Mouse (Mus musculus) forebrain, embryonic 11.5 days (tissue): ENCODE results near the gene Nucb2. TPM values are rescaled to one million over a fixed set of nuclear protein-coding genes. Genes with fewer than 3 reads are reported as not detected.

ENCODE experiments used
- ATAC-seq: fragments of 200-750 bp; cut with Nextera tagmentation; replicated peaks from 2 replicates; pipeline ENCODE4 v1.8.0; 2017; ENCODE audit warnings: moderate TSS enrichment; ENCODE audit not compliant: low FRiP score
- DNase-seq: peaks from one replicate; pipeline ENCODE4 v3.0.0-alpha.2; 2017; ENCODE audit warnings: low spot score
- H3K27ac ChIP-seq: fragments of 300-500 bp; sonication (generic); 2 replicates; pipeline ENCODE4 v1.5.1; 2014; ENCODE audit warnings: low read depth, low read length
- H3K27me3 ChIP-seq: fragments of 300-500 bp; sonication (generic); 2 replicates; pipeline ENCODE4 v1.6.1; 2014; ENCODE audit warnings: mild to moderate bottlenecking, low read length, mixed read lengths; ENCODE audit not compliant: control insufficient read depth, insufficient read depth
- H3K36me3 ChIP-seq: fragments of 300-500 bp; sonication (generic); 2 replicates; pipeline ENCODE4 v1.6.1; 2014; ENCODE audit warnings: mild to moderate bottlenecking, low read length, moderate library complexity, mixed read lengths; ENCODE audit not compliant: control insufficient read depth, insufficient read depth
- H3K4me1 ChIP-seq: fragments of 300-500 bp; sonication (generic); replicated peaks from 2 replicates; pipeline ENCODE4 v1.6.1; 2014; ENCODE audit warnings: low read length, mixed read lengths; ENCODE audit not compliant: control insufficient read depth, insufficient read depth
- H3K4me2 ChIP-seq: fragments of 300-500 bp; sonication (generic); 2 replicates; pipeline ENCODE4 v1.6.1; 2014; ENCODE audit warnings: low read depth, mild to moderate bottlenecking, low read length, moderate library complexity, mixed read lengths; ENCODE audit not compliant: severe bottlenecking
- H3K4me3 ChIP-seq: fragments of 300-500 bp; sonication (generic); 2 replicates; pipeline ENCODE4 v1.5.1; 2014; ENCODE audit warnings: low read depth, low read length
- H3K9ac ChIP-seq: fragments of 300-500 bp; sonication (generic); 2 replicates; pipeline ENCODE4 v1.6.1; 2014; ENCODE audit warnings: low read length
- H3K9me3 ChIP-seq: fragments of 300-500 bp; sonication (generic); 2 replicates; pipeline ENCODE4 v1.6.1; 2016; ENCODE audit warnings: low read length, mixed read lengths; ENCODE audit not compliant: control insufficient read depth
- WGBS: fragments of 180-500 bp; shearing (Covaris S2); extraction: QIAGEN DNeasy Blood & Tissue Kit; methylation state at CpG from one replicate; pipeline ENCODE4 v1.1.7; 2014; 5-methylcytosine and 5-hydroxymethylcytosine counted together
- polyA plus RNA-seq: library from polyadenylated mRNA; unstranded; fragments of >200 nt; fragmentation: Nextera tagmentation; extraction: Ambion mirVana; gene quantifications from 2 replicates; pipeline ENCODE4 v1.2.1, GENCODE M21; 2014

The Nucb2 gene
- polyA plus RNA-seq, 1 experiment from 2014 or later: 15.8 TPM

DNA sequence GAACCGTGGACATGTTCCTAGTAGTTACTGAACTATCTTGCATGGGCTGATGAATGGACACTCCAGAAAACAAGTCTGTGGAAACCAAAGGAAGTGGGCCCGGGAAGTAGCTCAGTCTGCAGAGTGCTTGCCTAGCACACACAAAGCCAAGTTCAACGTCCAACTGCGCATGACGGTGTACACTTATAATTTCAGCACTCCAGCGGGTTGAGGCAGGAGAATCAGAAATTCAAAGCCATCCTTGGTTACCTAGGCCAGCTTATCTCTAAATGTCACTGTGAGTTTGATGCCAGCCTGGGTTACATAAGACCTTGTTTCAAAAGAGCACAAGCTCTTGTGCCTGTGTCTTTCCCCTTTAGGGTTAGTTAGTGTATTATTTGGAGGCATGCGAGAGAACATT, 10.9 kb downstream of the Nucb2 start:
- DNase-seq (no peak), ATAC-seq (no peak)
- no peak overlapping the region for H3K9ac ChIP-seq
- no peak overlapping the region for H3K4me2 ChIP-seq
- no peaks in the 10 kb centered on the region for H3K27me3 ChIP-seq
- no peaks in the 10 kb centered on the region for H3K4me1 ChIP-seq
- no peak overlapping the region for H3K4me3 ChIP-seq
- WGBS: 95% methylated on average over 7 of the region's 7 CpGs
- H3K36me3 ChIP-seq: no peaks in the 10 kb centered on the region
- no peaks in the 10 kb centered on the region for H3K9me3 ChIP-seq
- no peak overlapping the region for H3K27ac ChIP-seq

DNA sequence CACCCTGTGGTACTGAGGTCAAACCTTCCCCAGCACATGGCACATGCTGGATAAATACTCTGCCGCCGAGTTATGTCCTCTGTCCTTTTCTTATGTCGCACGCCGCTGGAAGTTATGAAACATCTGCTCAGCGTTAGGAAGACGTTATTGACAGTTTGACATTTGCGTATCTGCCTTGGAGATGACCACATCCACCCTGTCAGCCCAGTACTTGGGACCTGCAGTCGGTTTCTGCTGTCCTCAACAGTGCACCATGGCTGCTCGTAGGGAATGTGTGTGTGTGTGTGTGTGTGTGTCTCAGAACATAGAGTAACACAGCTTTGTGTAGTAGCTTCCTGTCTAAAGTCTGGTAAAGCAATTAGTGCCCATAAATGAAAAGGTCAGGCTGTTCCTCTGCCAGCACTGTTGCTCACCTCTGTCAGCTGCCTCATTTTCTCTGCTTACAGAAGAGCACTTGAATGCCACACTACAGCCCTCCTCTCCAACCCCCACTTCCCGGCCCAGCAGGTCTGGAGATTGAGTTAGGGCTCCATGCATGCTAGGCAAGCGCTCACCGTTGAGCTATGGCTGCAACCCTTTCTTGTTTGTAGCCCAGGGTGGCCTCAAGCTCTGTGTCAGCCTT, 11.5 kb downstream of the Nucb2 start:
- Histone ChIP-seq H3K9me3 (no peaks in the 10 kb centered on the region), H3K36me3 (no peaks in the 10 kb centered on the region), H3K4me3 (no peak overlapping the region), H3K4me2 (no peak overlapping the region), H3K27ac (no peak overlapping the region), H3K27me3 (no peaks in the 10 kb centered on the region), H3K4me1 (no peaks in the 10 kb centered on the region), H3K9ac (no peak overlapping the region)
- 84% methylated on average over 13 of the region's 13 CpGs for WGBS
- ATAC-seq (no peak), DNase-seq (no peak)

DNA sequence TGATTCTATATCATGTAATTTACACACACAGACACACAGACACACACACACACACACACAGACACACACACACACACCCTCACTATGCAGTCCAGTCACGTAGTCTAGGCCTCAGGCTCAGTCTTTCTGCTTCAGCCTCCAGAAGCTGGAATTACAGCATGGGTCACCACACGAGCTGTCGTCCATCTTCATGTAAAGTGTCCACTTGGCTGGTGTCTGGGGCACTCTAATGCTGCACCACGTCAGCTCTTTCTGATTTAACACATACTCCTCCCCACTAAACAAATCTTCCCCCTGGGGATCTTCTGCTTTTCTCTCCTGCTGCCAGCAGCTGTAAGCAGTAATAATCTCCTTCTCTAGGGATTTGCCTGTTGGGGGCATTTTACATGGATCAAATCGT, 13.1 kb downstream of the Nucb2 start:
- WGBS: 70% methylated on average over 5 of the region's 5 CpGs
- no peaks in the 10 kb centered on the region for H3K9me3 ChIP-seq
- DNase-seq (no peak), ATAC-seq (no peak)
- no peaks in the 10 kb centered on the region for H3K4me1 ChIP-seq
- no peak overlapping the region for H3K4me2 ChIP-seq
- H3K9ac ChIP-seq: no peak overlapping the region
- H3K36me3 ChIP-seq: no peaks in the 10 kb centered on the region
- H3K4me3 ChIP-seq: no peak overlapping the region
- no peaks in the 10 kb centered on the region for H3K27me3 ChIP-seq
- no peak overlapping the region for H3K27ac ChIP-seq

DNA sequence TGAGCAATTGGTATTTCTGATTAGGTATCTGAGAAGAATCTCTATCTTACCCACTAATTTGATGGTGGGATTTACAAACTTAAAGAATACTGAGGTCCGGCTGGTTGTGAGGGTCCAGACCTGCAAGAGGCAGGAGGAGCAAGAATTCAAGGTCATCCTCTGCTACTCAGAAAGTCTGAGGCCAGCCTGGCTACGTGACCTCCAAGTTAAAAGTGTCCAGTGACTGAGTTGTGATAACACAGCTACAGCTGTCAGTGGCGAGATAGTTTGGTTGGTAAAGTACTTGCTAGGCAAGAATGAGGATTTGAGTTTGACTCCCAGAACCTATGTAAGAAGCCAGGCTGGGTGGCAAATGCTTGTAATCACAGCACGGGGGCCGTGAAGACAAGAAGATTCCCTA, 14.0 kb downstream of the Nucb2 start:
- Histone ChIP-seq H3K27ac (no peak overlapping the region), H3K4me1 (no peaks in the 10 kb centered on the region), H3K27me3 (no peaks in the 10 kb centered on the region), H3K9me3 (no peaks in the 10 kb centered on the region), H3K9ac (no peak overlapping the region), H3K4me3 (no peak overlapping the region), H3K4me2 (no peak overlapping the region), H3K36me3 (no peaks in the 10 kb centered on the region)
- DNase-seq (no peak), ATAC-seq (no peak)
- WGBS: 89% methylated on average over 5 of the region's 5 CpGs

DNA sequence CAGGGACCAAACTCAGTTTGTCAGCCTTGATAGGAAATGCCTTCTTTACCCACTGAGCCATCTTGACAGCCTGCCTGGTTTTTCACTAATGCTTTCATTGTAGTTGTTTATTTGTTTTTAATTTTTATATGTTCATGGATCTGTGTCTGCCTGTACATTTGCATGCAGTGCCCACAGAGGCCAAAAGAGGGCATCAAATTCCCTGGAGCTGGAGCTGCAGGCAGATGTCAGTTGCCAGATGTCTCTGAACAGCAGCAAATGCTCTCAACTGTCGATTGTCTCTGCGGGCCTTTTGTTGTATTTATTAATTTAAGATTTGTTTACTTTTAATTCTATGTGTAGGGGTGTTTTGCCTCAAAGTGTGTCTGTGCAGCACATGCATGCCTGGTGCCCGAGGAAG, 15.6 kb downstream of the Nucb2 start:
- DNase-seq (peak; percentile 54), ATAC-seq (no peak)
- H3K27me3 ChIP-seq: no peaks in the 10 kb centered on the region
- 72% methylated on average over 3 of the region's 3 CpGs for WGBS
- no peak overlapping the region for H3K9ac ChIP-seq
- H3K4me1 ChIP-seq: no peaks in the 10 kb centered on the region
- no peak overlapping the region for H3K4me3 ChIP-seq
- H3K4me2 ChIP-seq: no peak overlapping the region
- H3K27ac ChIP-seq: no peak overlapping the region
- no peaks in the 10 kb centered on the region; the same call in 1 of the 2 replicates for H3K36me3 ChIP-seq
- no peaks in the 10 kb centered on the region for H3K9me3 ChIP-seq

DNA sequence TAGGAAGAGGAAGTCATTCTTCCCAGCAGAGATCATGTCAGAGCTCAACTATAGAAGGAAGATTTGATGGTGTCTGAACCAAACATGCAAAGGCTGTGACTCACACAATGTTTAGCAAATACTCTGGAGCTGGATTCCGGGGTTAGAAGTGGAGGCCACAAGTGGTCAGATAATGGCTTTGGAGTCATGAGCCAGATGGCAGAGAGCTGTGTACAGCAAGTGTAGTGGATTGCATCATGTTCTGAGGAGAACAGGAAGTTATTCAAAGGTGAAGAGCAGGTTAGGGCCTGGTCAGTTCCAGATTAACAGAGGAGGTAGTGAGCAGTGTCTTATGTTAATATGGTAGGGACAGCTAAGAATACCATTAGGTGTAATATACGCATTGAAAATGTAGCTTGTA, 20.4 kb downstream of the Nucb2 start:
- Histone ChIP-seq H3K27ac (no peak overlapping the region), H3K4me3 (no peak overlapping the region), H3K36me3 (peaks cover 4% of the 10 kb centered on the region; the same call in 1 of the 2 replicates), H3K4me1 (no peaks in the 10 kb centered on the region), H3K27me3 (no peaks in the 10 kb centered on the region), H3K4me2 (no peak overlapping the region), H3K9ac (no peak overlapping the region), H3K9me3 (no peaks in the 10 kb centered on the region)
- DNase-seq (no peak), ATAC-seq (no peak)
- WGBS: 95% methylated on average over 2 of the region's 2 CpGs

DNA sequence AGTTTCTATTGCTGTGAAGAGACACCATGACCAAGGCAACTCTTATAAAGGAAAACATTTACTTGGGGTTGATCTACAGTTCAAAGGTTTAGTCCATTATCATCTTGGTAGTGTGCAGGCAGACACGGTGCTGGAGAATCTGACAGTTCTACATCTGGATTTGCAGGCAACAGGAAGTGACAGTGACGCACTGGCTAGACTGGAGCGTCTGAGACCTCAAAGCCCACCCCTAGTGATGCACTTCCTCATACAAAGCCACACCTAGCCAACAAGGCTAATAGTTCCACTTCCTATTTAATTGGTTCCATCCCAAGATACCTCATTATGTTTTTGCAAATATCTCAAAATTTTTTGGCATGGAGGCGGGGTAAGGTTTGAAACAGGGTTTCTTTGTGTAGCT, 25.6 kb downstream of the Nucb2 start:
- 91% methylated on average over 4 of the region's 4 CpGs for WGBS
- Histone ChIP-seq H3K9ac (no peak overlapping the region), H3K9me3 (no peaks in the 10 kb centered on the region), H3K4me2 (no peak overlapping the region), H3K4me1 (0 out of 2 replicates have a peak, but pooled peaks cover 2% of the 10 kb centered on the region), H3K36me3 (peaks cover 4% of the 10 kb centered on the region; the same call in 1 of the 2 replicates), H3K27ac (no peak overlapping the region), H3K27me3 (no peaks in the 10 kb centered on the region), H3K4me3 (no peak overlapping the region)
- ATAC-seq: no peak
- DNase-seq: no peak

DNA sequence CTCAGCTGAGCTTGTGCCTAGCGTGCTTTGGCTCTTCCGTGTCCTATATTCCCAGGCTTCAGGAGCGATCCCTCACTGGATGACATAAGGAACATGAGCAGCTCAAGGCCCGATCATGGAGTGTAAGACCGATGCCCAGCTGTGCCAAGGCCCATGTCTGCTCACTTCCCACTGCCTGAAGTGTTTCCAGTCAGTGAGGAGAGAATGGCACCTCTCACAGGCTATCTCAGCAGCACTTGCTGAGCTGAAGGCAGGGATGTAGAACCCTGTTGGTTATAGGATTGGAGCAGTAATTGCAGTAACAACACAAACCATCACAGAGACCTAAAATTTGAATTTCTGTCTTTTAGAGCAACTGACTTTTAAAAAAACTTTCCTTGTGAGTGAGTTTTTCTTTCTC, 26.3 kb downstream of the Nucb2 start:
- Histone ChIP-seq H3K9me3 (no peaks in the 10 kb centered on the region), H3K27me3 (no peaks in the 10 kb centered on the region), H3K36me3 (peaks cover 4% of the 10 kb centered on the region; the same call in 1 of the 2 replicates), H3K4me3 (no peak overlapping the region), H3K4me2 (no peak overlapping the region), H3K27ac (no peak overlapping the region), H3K9ac (no peak overlapping the region), H3K4me1 (0 out of 2 replicates have a peak, but pooled peaks cover 2% of the 10 kb centered on the region)
- WGBS: 93% methylated on average over 5 of the region's 5 CpGs
- no peak for DNase-seq
- ATAC-seq: no peak

DNA sequence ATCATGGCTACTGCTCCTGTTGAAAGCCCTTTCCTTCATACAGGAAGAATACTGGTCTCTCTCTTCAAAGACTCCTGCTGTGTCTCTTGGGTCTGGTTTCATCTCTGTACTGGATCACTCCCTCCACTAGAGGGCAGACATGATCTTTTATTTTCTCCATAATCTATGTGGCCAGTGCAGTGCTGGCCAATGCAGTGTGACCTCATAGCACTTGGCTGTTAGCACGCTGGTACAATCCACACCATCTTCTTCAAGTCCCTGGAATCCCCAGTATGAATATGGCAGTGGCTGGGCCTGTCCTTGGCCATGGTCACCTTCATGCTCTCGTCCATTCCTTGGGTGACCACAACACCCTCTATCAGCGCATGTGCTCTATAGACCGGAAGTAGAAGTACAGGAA, 27.1 kb downstream of the Nucb2 start:
- H3K9ac ChIP-seq: no peak overlapping the region
- no peaks in the 10 kb centered on the region for H3K9me3 ChIP-seq
- H3K4me3 ChIP-seq: no peak overlapping the region
- H3K36me3 ChIP-seq: peaks cover 4% of the 10 kb centered on the region; the same call in 1 of the 2 replicates
- no peak overlapping the region for H3K4me2 ChIP-seq
- H3K27ac ChIP-seq: no peak overlapping the region
- DNase-seq (no peak), ATAC-seq (peak; percentile 60)
- H3K27me3 ChIP-seq: no peaks in the 10 kb centered on the region
- 0 out of 2 replicates have a peak, but pooled peaks cover 2% of the 10 kb centered on the region for H3K4me1 ChIP-seq
- 80% methylated on average over 4 of the region's 4 CpGs for WGBS
